In the genomic region with DNA sequence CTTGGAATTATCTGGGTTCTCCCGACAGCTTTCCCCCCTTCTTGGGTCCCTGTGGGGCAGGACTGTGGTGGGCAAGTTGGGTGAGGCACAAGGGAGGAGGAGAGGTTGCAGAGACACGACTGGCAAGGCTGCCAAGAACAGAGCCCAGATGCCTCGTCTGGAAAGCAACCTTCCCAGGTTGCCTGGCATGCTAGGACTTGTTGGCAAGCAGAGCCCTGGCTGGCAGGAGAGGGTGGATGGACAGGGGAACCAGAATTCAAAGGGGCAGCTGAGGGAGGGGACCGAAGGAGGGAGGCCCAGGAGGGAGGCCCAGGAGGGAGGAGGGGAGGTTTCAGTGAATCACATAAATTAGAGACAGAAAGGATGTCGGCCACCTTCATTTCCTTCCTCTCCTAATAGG, we compare ENCODE assay signal across 9 mouse cellular contexts.
DNase-seq lines count a peak whose midpoint lies in the region; ATAC-seq lines count a peak whose summit lies in the region.
"Had no signal": no experiment of that assay in that cellular context is flagged by ENCODE, and none has a peak within 500 bp of the region (broad histone marks: within the 10 kb centered on the region; RNA-seq: fewer than 3 reads in every experiment).

No protein-coding gene starts in this region.

- no peaks in the 10 kb centered on the region for H3K36me3 ChIP-seq in heart, embryonic 12.5 days
- H3K36me3 ChIP-seq in limb, embryonic 10.5 days, result peaks cover 8% of the 10 kb centered on the region; the same call in 1 of the 2 replicates

- peak; percentile 43 for DNase-seq in layer of hippocampus, adult 11-12 months (ENCODE audit: low spot score)
- no peak for DNase-seq in layer of hippocampus, adult 9-10 months (ENCODE audit: low spot score)
- peak; percentile 85 to 87 for DNase-seq in cerebellum, postnatal 14 days
- no peak for DNase-seq in limb, embryonic 10.5 days (ENCODE audit: low spot score)
- DNase-seq in T-cell, adult 2 months (ENCODE audit: low spot score), result no peak
- DNase-seq in gastrocnemius, postnatal 14 days, result no peak
- no peak for DNase-seq in spleen, postnatal 14 days (ENCODE audit: low spot score in 2 of 2)

- H3K4me3 ChIP-seq in heart, embryonic 12.5 days, result no peak overlapping the region
- H3K4me3 ChIP-seq in limb, embryonic 10.5 days, result no peak overlapping the region

- H3K4me2 ChIP-seq in heart, embryonic 12.5 days, result 0 out of 2 replicates have a peak overlapping the region, but pooled peaks have one; percentile 1

- no peak for ATAC-seq in heart, embryonic 12.5 days (ENCODE audit: insufficient number of reproducible peaks, low FRiP score)

- WGBS in heart, embryonic 12.5 days, result 15% methylated on average over 5 of the region's 5 CpGs
- 13% methylated on average over 5 of the region's 5 CpGs for whole genome bisulfite sequencing in limb, embryonic 10.5 days

- H3K4me1 ChIP-seq in heart, embryonic 12.5 days (replicated peaks), result peaks cover 22% of the 10 kb centered on the region
- H3K4me1 ChIP-seq in limb, embryonic 10.5 days, result peaks cover 45% of the 10 kb centered on the region

- intact Hi-C loops in gastrocnemius, postnatal 14 days (cut with DNase I; ENCODE audit: low total_unique reads), result no loop called here

- no peak overlapping the region for H3K9ac ChIP-seq in heart, embryonic 12.5 days

- H3K27me3 ChIP-seq in heart, embryonic 12.5 days (replicated peaks), result no peaks in the 10 kb centered on the region
- H3K27me3 ChIP-seq in limb, embryonic 10.5 days (ENCODE audit: low read depth, poor library complexity, severe bottlenecking), result no peaks in the 10 kb centered on the region

- H3K27ac ChIP-seq in heart, embryonic 12.5 days (ENCODE audit: poor library complexity, severe bottlenecking), result no peak overlapping the region; the same call in 1 of the 2 replicates
- peak overlapping the region; percentile 77 for H3K27ac ChIP-seq in limb, embryonic 10.5 days
- H3K27ac ChIP-seq: macrophage had no signal

- H3K9me3 ChIP-seq in heart, embryonic 12.5 days (replicated peaks), result no peaks in the 10 kb centered on the region
- H3K9me3 ChIP-seq in limb, embryonic 10.5 days (replicated peaks), result no peaks in the 10 kb centered on the region

Comparison
In these comparisons a context has a peak if more than half of its experiments do, and no peak if none do; other contexts are left out.
1. DNase-seq: peak in layer of hippocampus, adult 11-12 months (single experiment) and cerebellum, postnatal 14 days (2 of 2); none in layer of hippocampus, adult 9-10 months (single experiment), limb, embryonic 10.5 days (single experiment), T-cell, adult 2 months (single experiment), gastrocnemius, postnatal 14 days (single experiment) and spleen, postnatal 14 days (0 of 2).